Mouse (Mus musculus): Measurements from ENCODE around the gene Gps2.

The Gps2 gene

GRCm38 (mm10) chr11:69965271-69966005 lies 51.8 kb downstream of the Gps2 start:
- no peak for DNase-seq (ENCODE audit: low read depth, low spot score)

Measured in brain, embryonic 18.5 days (tissue).